ENCODE assay signal across 11 mouse cellular contexts in genomic region chr19:47006321-47006720, GRCm38 (mm10). TPM values are rescaled to one million over a fixed set of nuclear protein-coding genes. Genes with fewer than 3 reads are reported as not detected.
DNase-seq lines count a peak whose midpoint lies in the region; ATAC-seq lines count a peak whose summit lies in the region.
"Had no signal": no experiment of that assay in that cellular context is flagged by ENCODE, and none has a peak within 500 bp of the region (broad histone marks: within the 10 kb centered on the region; RNA-seq: fewer than 3 reads in every experiment).

No protein-coding gene starts in this region.

- intact Hi-C loops in left cerebral cortex, postnatal 25 days (cut with DNase I): no loop called here

- H3K36me3 ChIP-seq in hindbrain, embryonic 11.5 days (ENCODE audit: control insufficient read depth, insufficient read depth, low read length): no peaks in the 10 kb centered on the region
- no peaks in the 10 kb centered on the region for H3K36me3 ChIP-seq in hindbrain, embryonic 16.5 days (ENCODE audit: control insufficient read depth, insufficient read depth, low read length)
- no peaks in the 10 kb centered on the region for H3K36me3 ChIP-seq in limb, embryonic 11.5 days (ENCODE audit: control insufficient read depth, insufficient read depth, low read length)
- H3K36me3 ChIP-seq: limb, embryonic 12.5 days had no signal

- H3K9ac ChIP-seq in hindbrain, embryonic 11.5 days (ENCODE audit: low read depth, low read length): no peak overlapping the region
- H3K9ac ChIP-seq in hindbrain, embryonic 16.5 days (ENCODE audit: low read depth, low read length): no peak overlapping the region
- H3K9ac ChIP-seq in limb, embryonic 11.5 days (ENCODE audit: low read length): no peak overlapping the region
- H3K9ac ChIP-seq: limb, embryonic 12.5 days had no signal

- 0% methylated on average over 4 of the region's 4 CpGs for WGBS in hindbrain, embryonic 11.5 days
- under 1% methylated on average over 4 of the region's 4 CpGs for WGBS in hindbrain, embryonic 16.5 days
- 0% methylated on average over 4 of the region's 4 CpGs for WGBS in limb, embryonic 11.5 days

- H3K27ac ChIP-seq in hindbrain, embryonic 11.5 days (ENCODE audit: low read depth, low read length): no peak overlapping the region
- H3K27ac ChIP-seq in hindbrain, embryonic 16.5 days (ENCODE audit: low read depth, low read length): no peak overlapping the region
- H3K27ac ChIP-seq in limb, embryonic 11.5 days (replicated peaks; ENCODE audit: low read depth, low read length): no peak overlapping the region
- H3K27ac ChIP-seq: limb, embryonic 12.5 days had no signal

- no peaks in the 10 kb centered on the region for H3K27me3 ChIP-seq in hindbrain, embryonic 11.5 days (ENCODE audit: control insufficient read depth, insufficient read depth, low read length)
- H3K27me3 ChIP-seq in hindbrain, embryonic 16.5 days (replicated peaks; ENCODE audit: control insufficient read depth, insufficient read depth, low read length): no peaks in the 10 kb centered on the region
- H3K27me3 ChIP-seq in limb, embryonic 11.5 days (ENCODE audit: control insufficient read depth, insufficient read depth, low read length): no peaks in the 10 kb centered on the region; the same call in 1 of the 2 replicates

- peak; percentile 58 for DNase-seq in hindbrain, embryonic 11.5 days (ENCODE audit: low spot score)
- DNase-seq in 416B (ENCODE audit: low read depth): peak; percentile 31
- peak; percentile 81 for DNase-seq in adrenal gland, postnatal 14 days
- DNase-seq in limb, embryonic 11.5 days (ENCODE audit: low spot score): peak; percentile 84
- no peak for DNase-seq in cerebellum, adult 11 months
- no peak for DNase-seq in left cerebral cortex, postnatal 25 days (ENCODE audit: low spot score in 2 of 2)
- DNase-seq in c-Kit-positive CD71-positive TER-119-positive erythroid progenitor cells, embryonic 14.5 days (ENCODE audit: low spot score): no peak

- no peaks in the 10 kb centered on the region for H3K4me1 ChIP-seq in hindbrain, embryonic 11.5 days (replicated peaks; ENCODE audit: control insufficient read depth, insufficient read depth, low read length)
- no peaks in the 10 kb centered on the region for H3K4me1 ChIP-seq in hindbrain, embryonic 16.5 days (ENCODE audit: control insufficient read depth, insufficient read depth, low read depth, low read length)
- no peaks in the 10 kb centered on the region for H3K4me1 ChIP-seq in limb, embryonic 11.5 days (ENCODE audit: control insufficient read depth, insufficient read depth, low read length)
- H3K4me1 ChIP-seq: limb, embryonic 12.5 days had no signal

- no peaks in the 10 kb centered on the region for H3K9me3 ChIP-seq in hindbrain, embryonic 11.5 days (ENCODE audit: control insufficient read depth, low read length)
- H3K9me3 ChIP-seq in hindbrain, embryonic 16.5 days (ENCODE audit: control insufficient read depth, low read length): no peaks in the 10 kb centered on the region
- no peaks in the 10 kb centered on the region for H3K9me3 ChIP-seq in limb, embryonic 11.5 days (ENCODE audit: control insufficient read depth, low read length)
- H3K9me3 ChIP-seq: limb, embryonic 12.5 days had no signal

- ATAC-seq in hindbrain, embryonic 11.5 days (ENCODE audit: low FRiP score): no peak
- ATAC-seq in hindbrain, embryonic 16.5 days: no peak
- no peak for ATAC-seq in limb, embryonic 11.5 days (ENCODE audit: insufficient number of reproducible peaks, low FRiP score, low TSS enrichment, low read depth)
- ATAC-seq: Patski had no signal

- H3K4me3 ChIP-seq in hindbrain, embryonic 11.5 days (ENCODE audit: low read depth, low read length): no peak overlapping the region
- H3K4me3 ChIP-seq in hindbrain, embryonic 16.5 days (ENCODE audit: low read length): no peak overlapping the region
- H3K4me3 ChIP-seq in limb, embryonic 11.5 days (ENCODE audit: low read depth, low read length): no peak overlapping the region
- H3K4me3 ChIP-seq: erythroblast, embryonic 14.5 days; limb, embryonic 12.5 days had no signal

- H3K4me2 ChIP-seq in hindbrain, embryonic 11.5 days (replicated peaks; ENCODE audit: low read depth, low read length): no peak overlapping the region
- no peak overlapping the region for H3K4me2 ChIP-seq in hindbrain, embryonic 16.5 days (ENCODE audit: low read length)
- H3K4me2 ChIP-seq in limb, embryonic 11.5 days (ENCODE audit: low read depth, severe bottlenecking): no peak overlapping the region
- H3K4me2 ChIP-seq: limb, embryonic 12.5 days had no signal

RNA-seq across cellular contexts. Expression of gene Ina, which starts 8.2 kb away (rescaled TPM):
- 266 and 290 TPM in 2 replicates for polyA plus RNA-seq in hindbrain, embryonic 11.5 days (2014; fragmentation: Nextera tagmentation; extraction: Ambion mirVana)
- polyA plus RNA-seq in hindbrain, embryonic 16.5 days (2015; fragmentation: Nextera tagmentation; extraction: Ambion mirVana): 413 and 454 TPM in 2 replicates
- 7.5 and 9.6 TPM in 2 replicates for total RNA-seq in adrenal gland, postnatal 14 days (2021)
- 0.35 and 0.44 TPM in 2 replicates for polyA plus RNA-seq in limb, embryonic 11.5 days (2014; fragmentation: Nextera tagmentation; extraction: Ambion mirVana)
- total RNA-seq in left cerebral cortex, postnatal 25 days (2021): 100 to 1,000 TPM; 208 to 211 TPM
- polyA plus RNA-seq: erythroblast, embryonic 14.5 days had no signal

RNA-seq across cellular contexts. Expression of gene Nt5c2, which starts 8.6 kb away (rescaled TPM):
- 81.5 and 90.6 TPM in 2 replicates for polyA plus RNA-seq in hindbrain, embryonic 11.5 days (2014; fragmentation: Nextera tagmentation; extraction: Ambion mirVana)
- 77.6 and 80.6 TPM in 2 replicates for polyA plus RNA-seq in hindbrain, embryonic 16.5 days (2015; fragmentation: Nextera tagmentation; extraction: Ambion mirVana)
- 79.8 and 82.3 TPM in 2 replicates for total RNA-seq in adrenal gland, postnatal 14 days (2021)
- 75.2 and 94.6 TPM in 2 replicates for polyA plus RNA-seq in limb, embryonic 11.5 days (2014; fragmentation: Nextera tagmentation; extraction: Ambion mirVana)
- 10 to 100 TPM; 73.0 to 74.4 TPM for total RNA-seq in left cerebral cortex, postnatal 25 days (2021)

RNA-seq across cellular contexts. Expression of gene Pcgf6, which starts 44.4 kb away (rescaled TPM):
- 31.6 and 32.2 TPM in 2 replicates for polyA plus RNA-seq in hindbrain, embryonic 11.5 days (2014; fragmentation: Nextera tagmentation; extraction: Ambion mirVana)
- 26.8 and 30.2 TPM in 2 replicates for polyA plus RNA-seq in hindbrain, embryonic 16.5 days (2015; fragmentation: Nextera tagmentation; extraction: Ambion mirVana)
- total RNA-seq in adrenal gland, postnatal 14 days (2021): 8.4 and 9.4 TPM in 2 replicates
- 36.5 and 38.9 TPM in 2 replicates for polyA plus RNA-seq in limb, embryonic 11.5 days (2014; fragmentation: Nextera tagmentation; extraction: Ambion mirVana)
- 10 to 100 TPM; 16.2 to 17.8 TPM for total RNA-seq in left cerebral cortex, postnatal 25 days (2021)

Comparison
In these comparisons a context has a peak if more than half of its experiments do, and no peak if none do; other contexts are left out.
1. DNase-seq: peak in hindbrain, embryonic 11.5 days (single experiment), 416B (single experiment), adrenal gland, postnatal 14 days (single experiment) and limb, embryonic 11.5 days (single experiment); none in cerebellum, adult 11 months (single experiment), left cerebral cortex, postnatal 25 days (0 of 2) and c-Kit-positive CD71-positive TER-119-positive erythroid progenitor cells, embryonic 14.5 days (single experiment).
2. RNA of gene Ina, which starts 8.2 kb away (polyA plus RNA-seq): 413 to 454 TPM in hindbrain, embryonic 16.5 days and 266 to 290 TPM in hindbrain, embryonic 11.5 days; 0.35 to 0.44 TPM in limb, embryonic 11.5 days; every median in the first group is over 100 times any median in the second.